Mouse (Mus musculus): ENCODE data around the gene Lhx8. TPM values are rescaled to one million over a fixed set of nuclear protein-coding genes. Genes with fewer than 3 reads are reported as not detected.

Lhx8 gene
- polyA plus RNA-seq, 1 experiment, result 0.32 TPM

DNA sequence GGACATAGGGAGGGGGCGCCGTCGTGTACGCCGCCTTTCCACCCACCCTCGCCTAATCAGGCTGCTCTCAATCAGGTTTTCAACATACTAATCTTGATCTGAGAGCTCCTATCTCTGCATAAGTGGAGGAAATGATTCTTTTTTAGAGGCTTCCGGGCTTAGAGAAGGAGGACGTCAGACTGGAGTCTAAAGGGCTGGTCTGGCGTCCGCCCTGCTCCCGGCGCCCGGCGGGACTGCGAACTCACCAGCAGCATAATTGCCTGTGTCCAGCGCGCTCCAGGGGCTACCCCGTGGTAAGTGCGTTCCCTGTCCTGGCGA, 1.7 kb upstream of the Lhx8 start:
- WGBS, result 3% methylated on average over 20 of the region's 20 CpGs
- no peak for DNase-seq
- H3K36me3 ChIP-seq (ENCODE audit: control insufficient read depth, insufficient read depth, low read length), result no peaks in the 10 kb centered on the region
- H3K4me1 ChIP-seq (replicated peaks; ENCODE audit: control insufficient read depth, insufficient read depth, low read length), result no peaks in the 10 kb centered on the region
- TF ChIP-seq CTCF (IDR thresholded peaks at IDR 0.05; ENCODE audit: borderline replicate concordance, control insufficient read depth, extremely low read depth, insufficient read depth, low read length, poor library complexity), result no peak
- no peak for TF ChIP-seq POLR2A (IDR thresholded peaks at IDR 0.05; ENCODE audit: control insufficient read depth, extremely low read depth, insufficient read depth, low read length, poor library complexity)
- peaks cover 19% of the 10 kb centered on the region for H3K27me3 ChIP-seq (ENCODE audit: control insufficient read depth, insufficient read depth, low read length)
- H3K27ac ChIP-seq (ENCODE audit: control insufficient read depth, insufficient read depth, low read length), result no peak overlapping the region
- H3K4me3 ChIP-seq (ENCODE audit: control insufficient read depth, insufficient read depth, low read length), result no peak overlapping the region

DNA sequence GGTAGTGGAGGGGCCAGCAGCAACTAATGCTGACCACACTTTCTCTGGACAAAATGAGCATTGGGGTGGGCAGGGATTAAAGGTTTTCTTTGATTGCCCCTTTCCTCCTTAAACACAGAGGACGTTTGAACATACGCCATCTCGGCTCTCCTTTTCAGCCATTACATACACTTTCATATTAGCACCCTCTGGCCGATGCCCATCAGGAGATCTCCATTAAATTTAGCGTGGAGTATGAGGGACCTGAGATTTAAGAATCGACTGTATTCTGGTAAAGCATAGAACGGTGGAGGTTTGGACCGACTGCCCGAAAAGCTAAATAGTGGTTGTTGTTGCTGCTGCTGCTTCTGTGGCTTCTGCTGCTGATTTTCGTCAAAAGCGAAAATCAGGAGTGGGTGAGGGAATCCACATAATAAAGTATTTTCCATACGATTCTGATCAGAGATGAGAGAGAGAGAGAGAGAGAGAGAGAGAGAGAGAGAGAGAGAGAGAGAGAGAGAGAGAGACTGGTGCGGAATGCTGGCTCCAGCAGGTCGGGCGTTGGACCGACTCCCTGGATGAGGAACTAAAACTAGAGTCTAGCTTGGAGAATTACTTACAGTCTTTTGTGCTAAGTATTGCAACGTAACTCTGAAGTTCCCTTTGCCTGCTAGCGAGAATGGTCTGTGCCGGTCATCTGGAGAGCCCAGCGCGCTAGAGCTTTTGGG, 1.2 kb upstream of the Lhx8 start:
- TF ChIP-seq POLR2A (IDR thresholded peaks at IDR 0.05; ENCODE audit: control insufficient read depth, extremely low read depth, insufficient read depth, low read length, poor library complexity) (no peak), CTCF (IDR thresholded peaks at IDR 0.05; ENCODE audit: borderline replicate concordance, control insufficient read depth, extremely low read depth, insufficient read depth, low read length, poor library complexity) (no peak)
- 8% methylated on average over 21 of the region's 21 CpGs for WGBS
- H3K27ac ChIP-seq (ENCODE audit: control insufficient read depth, insufficient read depth, low read length), result no peak overlapping the region
- no peak for DNase-seq
- peaks cover 19% of the 10 kb centered on the region for H3K27me3 ChIP-seq (ENCODE audit: control insufficient read depth, insufficient read depth, low read length)
- H3K36me3 ChIP-seq (ENCODE audit: control insufficient read depth, insufficient read depth, low read length), result no peaks in the 10 kb centered on the region
- H3K4me1 ChIP-seq (replicated peaks; ENCODE audit: control insufficient read depth, insufficient read depth, low read length), result no peaks in the 10 kb centered on the region
- H3K4me3 ChIP-seq (ENCODE audit: control insufficient read depth, insufficient read depth, low read length), result no peak overlapping the region

GRCm38 (mm10) chr3:154331003-154331340, 513 bp upstream of the Lhx8 start:
- Histone ChIP-seq H3K27me3 (ENCODE audit: control insufficient read depth, insufficient read depth, low read length) (peaks cover 19% of the 10 kb centered on the region), H3K4me1 (replicated peaks; ENCODE audit: control insufficient read depth, insufficient read depth, low read length) (no peaks in the 10 kb centered on the region), H3K36me3 (ENCODE audit: control insufficient read depth, insufficient read depth, low read length) (no peaks in the 10 kb centered on the region), H3K27ac (ENCODE audit: control insufficient read depth, insufficient read depth, low read length) (no peak overlapping the region), H3K4me3 (ENCODE audit: control insufficient read depth, insufficient read depth, low read length) (no peak overlapping the region)
- 2% methylated on average over 10 of the region's 10 CpGs for WGBS
- TF ChIP-seq CTCF (IDR thresholded peaks at IDR 0.05; ENCODE audit: borderline replicate concordance, control insufficient read depth, extremely low read depth, insufficient read depth, low read length, poor library complexity), result no peak
- TF ChIP-seq POLR2A (IDR thresholded peaks at IDR 0.05; ENCODE audit: control insufficient read depth, extremely low read depth, insufficient read depth, low read length, poor library complexity), result no peak
- no peak for DNase-seq

- TF ChIP-seq POLR2A (IDR thresholded peaks at IDR 0.05; ENCODE audit: control insufficient read depth, extremely low read depth, insufficient read depth, low read length, poor library complexity) (no peak), CTCF (IDR thresholded peaks at IDR 0.05; ENCODE audit: borderline replicate concordance, control insufficient read depth, extremely low read depth, insufficient read depth, low read length, poor library complexity) (no peak)
- peaks cover 16% of the 10 kb centered on the region for H3K27me3 ChIP-seq (ENCODE audit: control insufficient read depth, insufficient read depth, low read length)
- H3K4me1 ChIP-seq (replicated peaks; ENCODE audit: control insufficient read depth, insufficient read depth, low read length), result no peaks in the 10 kb centered on the region
- no peaks in the 10 kb centered on the region for H3K36me3 ChIP-seq (ENCODE audit: control insufficient read depth, insufficient read depth, low read length)
- H3K4me3 ChIP-seq (ENCODE audit: control insufficient read depth, insufficient read depth, low read length), result no peak overlapping the region
- H3K27ac ChIP-seq (ENCODE audit: control insufficient read depth, insufficient read depth, low read length), result no peak overlapping the region
- DNase-seq, result no peak
- WGBS, result 3% methylated on average over 54 of the region's 54 CpGs
Measured at GRCm38 (mm10) chr3:154329323-154330180, 907 bp downstream of the Lhx8 start.

DNA sequence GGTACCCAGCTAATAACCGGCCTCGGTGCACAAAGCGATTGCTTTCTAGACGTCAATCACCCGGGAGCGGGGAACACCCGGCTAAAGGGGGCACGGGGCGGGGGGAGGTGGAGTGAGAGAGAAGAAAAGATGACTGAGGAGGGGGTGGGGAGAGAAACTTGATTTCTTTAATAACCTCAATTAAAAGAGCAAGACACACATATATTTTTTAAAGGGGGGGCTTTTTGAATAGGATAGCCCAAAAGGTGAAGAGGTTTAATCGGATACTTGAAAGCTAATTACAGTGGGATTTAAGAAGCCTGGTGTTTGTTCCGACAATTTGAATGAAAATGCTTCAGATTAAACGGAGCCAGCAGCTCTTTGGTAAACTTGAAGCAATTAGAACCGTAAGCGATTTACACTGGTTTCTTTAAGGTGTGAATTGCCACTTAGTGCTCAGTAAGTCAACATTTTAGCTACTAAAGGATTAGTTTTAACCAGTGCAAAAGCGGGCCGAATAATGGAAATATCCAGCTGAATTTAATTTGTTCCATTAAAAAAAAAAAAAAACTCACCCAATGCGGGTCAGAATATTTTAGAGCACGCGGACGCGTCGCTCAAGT, 1.6 kb downstream of the Lhx8 start:
- Histone ChIP-seq H3K4me3 (ENCODE audit: control insufficient read depth, insufficient read depth, low read length) (no peak overlapping the region), H3K27me3 (ENCODE audit: control insufficient read depth, insufficient read depth, low read length) (peaks cover 16% of the 10 kb centered on the region), H3K27ac (ENCODE audit: control insufficient read depth, insufficient read depth, low read length) (no peak overlapping the region), H3K36me3 (ENCODE audit: control insufficient read depth, insufficient read depth, low read length) (no peaks in the 10 kb centered on the region), H3K4me1 (replicated peaks; ENCODE audit: control insufficient read depth, insufficient read depth, low read length) (no peaks in the 10 kb centered on the region)
- no peak for DNase-seq
- whole genome bisulfite sequencing, result 3% methylated on average over 22 of the region's 22 CpGs
- TF ChIP-seq POLR2A (IDR thresholded peaks at IDR 0.05; ENCODE audit: control insufficient read depth, extremely low read depth, insufficient read depth, low read length, poor library complexity), result no peak
- no peak for TF ChIP-seq CTCF (IDR thresholded peaks at IDR 0.05; ENCODE audit: borderline replicate concordance, control insufficient read depth, extremely low read depth, insufficient read depth, low read length, poor library complexity)

DNA sequence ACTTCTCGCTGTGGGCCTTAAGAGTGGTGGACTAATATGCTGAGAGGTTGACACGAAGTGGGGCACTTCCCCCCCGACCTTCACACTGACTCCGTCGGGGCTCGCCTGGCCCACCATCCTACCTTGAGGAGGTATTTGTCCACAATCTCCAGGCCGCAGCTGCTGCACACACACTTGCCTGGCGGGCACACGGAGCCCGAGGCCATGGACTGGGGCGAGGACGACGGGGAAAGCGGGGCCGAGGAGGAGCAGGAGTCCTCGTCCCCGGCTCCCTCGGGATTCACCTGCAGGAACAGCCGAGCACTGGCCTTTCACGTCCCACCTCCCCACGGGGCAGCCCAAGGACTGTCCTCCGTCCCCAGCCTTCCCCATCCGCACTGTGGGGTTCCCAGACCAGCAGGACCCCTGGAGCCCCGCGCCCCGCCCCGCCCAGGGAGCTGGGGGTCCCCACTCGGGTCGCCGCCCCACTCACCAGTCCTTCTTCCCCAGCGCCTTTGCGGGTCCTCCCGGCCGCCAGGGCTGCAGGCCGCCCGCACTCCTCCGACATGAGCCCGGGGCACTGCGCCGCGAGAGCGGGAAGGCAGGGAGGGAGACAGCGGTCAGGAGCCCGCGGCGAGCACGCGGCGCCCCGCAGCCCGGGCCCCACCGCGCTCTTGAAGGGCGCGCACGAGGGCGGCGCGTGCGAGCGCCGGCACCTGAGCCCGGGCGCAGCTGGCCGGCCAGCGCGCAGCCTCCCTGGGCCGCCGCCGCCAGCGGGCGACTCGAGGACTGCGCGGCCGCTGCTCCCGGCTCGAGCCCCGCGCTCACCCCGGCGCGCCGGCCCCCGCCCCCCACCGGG, 2.4 kb downstream of the Lhx8 start:
- Histone ChIP-seq H3K4me1 (replicated peaks; ENCODE audit: control insufficient read depth, insufficient read depth, low read length) (no peaks in the 10 kb centered on the region), H3K27ac (ENCODE audit: control insufficient read depth, insufficient read depth, low read length) (no peak overlapping the region), H3K27me3 (ENCODE audit: control insufficient read depth, insufficient read depth, low read length) (peaks cover 16% of the 10 kb centered on the region), H3K36me3 (ENCODE audit: control insufficient read depth, insufficient read depth, low read length) (no peaks in the 10 kb centered on the region), H3K4me3 (ENCODE audit: control insufficient read depth, insufficient read depth, low read length) (no peak overlapping the region)
- DNase-seq, result no peak
- TF ChIP-seq POLR2A (IDR thresholded peaks at IDR 0.05; ENCODE audit: control insufficient read depth, extremely low read depth, insufficient read depth, low read length, poor library complexity) (no peak), CTCF (IDR thresholded peaks at IDR 0.05; ENCODE audit: borderline replicate concordance, control insufficient read depth, extremely low read depth, insufficient read depth, low read length, poor library complexity) (no peak)
- 7% methylated on average over 86 of the region's 86 CpGs for WGBS
